Mouse (Mus musculus) layer of hippocampus, adult 11-12 months (tissue): ENCODE results near the gene Lrrc8a.

Experiments
- DNase-seq: peaks from one replicate; pipeline ENCODE4 v3.0.0; 2022; ENCODE audit warnings: low spot score

The Lrrc8a gene

DNA sequence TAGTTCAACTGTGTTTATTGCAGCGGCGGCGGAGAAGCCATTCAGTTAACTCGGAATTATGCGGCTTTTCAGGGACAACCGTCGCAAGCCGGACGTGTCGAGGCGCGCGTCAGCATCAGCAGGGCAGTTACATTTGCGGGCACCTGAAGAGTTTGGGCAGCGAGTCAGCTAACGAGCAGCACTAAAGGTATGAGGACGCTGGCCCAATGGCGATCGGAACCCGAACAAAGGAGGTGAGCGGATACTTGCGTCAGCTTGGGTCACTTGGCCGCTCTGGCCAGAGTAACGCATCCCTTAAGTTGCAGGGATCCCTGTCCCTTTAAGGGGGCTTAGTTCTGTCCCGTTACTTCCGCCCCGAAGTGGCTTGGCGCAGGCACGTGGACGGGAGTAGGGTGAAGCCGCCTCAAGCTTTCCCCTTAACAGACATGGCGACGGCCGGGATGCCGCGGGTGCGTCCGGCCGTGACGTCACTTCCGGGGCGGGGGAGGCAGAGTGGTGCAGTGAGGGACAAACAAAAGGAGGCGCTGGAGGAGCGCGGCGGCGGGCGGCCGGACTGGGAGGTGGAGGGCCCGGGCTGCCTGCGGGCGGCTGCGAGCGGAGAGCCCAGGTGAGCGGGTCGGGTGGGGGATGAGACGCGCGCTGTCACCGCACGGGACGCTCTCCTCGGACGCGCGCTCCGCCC lies at the start of gene Lrrc8a:
Lrrc8a (plus strand) TSS at position 517 of the 682 bp plus-strand sequence.
- peak; percentile 100 for DNase-seq

DNA sequence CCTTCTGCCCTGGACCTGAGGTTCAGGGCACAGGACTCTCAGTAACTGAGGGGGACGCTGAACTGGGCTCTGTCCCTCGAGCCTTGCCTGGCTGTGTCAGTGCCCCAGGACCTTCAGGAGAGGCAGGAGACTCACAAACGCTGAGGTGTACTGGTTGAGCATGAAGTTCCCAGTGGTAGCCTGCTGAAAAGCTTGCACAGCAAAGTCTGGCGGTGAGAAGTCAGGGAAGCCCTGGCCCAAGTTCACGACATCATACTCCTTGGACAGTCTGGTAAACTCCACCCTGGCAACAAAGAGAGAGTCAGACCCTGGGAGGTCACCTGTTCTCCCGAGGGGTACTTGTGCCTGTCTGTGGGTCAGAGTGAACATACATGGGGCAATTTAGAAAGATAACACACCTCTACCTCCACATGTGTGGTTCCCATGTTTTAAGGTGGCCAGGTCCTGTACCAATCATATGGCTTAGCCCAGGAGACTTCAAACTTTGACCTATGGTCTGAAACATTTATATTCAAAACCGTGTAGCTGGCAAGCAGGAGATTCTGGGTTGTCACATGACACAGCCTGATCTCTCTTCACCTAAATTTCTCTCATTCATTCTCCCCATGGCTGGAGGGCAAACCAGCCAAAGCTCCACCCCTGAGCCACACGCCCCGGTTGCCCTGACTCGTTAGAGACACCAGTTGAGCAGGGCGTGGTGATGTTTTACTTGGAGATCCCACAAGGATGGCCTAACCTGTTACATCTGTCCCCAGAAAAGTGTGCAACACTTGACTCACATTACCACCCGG lies 45.5 kb upstream of the Lrrc8a start:
- DNase-seq: no peak

DNA sequence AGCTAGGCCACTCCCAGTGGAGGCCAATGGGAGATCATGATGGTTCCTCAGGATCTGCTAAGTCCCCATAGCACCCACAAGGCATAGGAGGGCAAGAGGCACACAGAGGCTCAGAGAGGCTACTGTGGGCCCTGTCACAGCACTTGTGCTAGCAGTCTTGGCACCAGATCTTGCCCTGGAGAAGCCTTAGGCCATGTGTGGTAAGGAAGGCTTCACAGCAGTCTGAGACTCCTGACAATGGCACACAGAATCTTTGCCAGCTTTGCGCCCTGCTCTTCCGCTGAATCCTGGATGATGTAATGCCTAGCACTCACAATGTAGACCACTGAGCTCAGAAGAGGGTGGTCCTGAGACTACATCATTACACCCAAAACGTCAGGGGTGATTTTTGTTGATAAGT lies 42.9 kb upstream of the Lrrc8a start:
- DNase-seq: no peak

DNA sequence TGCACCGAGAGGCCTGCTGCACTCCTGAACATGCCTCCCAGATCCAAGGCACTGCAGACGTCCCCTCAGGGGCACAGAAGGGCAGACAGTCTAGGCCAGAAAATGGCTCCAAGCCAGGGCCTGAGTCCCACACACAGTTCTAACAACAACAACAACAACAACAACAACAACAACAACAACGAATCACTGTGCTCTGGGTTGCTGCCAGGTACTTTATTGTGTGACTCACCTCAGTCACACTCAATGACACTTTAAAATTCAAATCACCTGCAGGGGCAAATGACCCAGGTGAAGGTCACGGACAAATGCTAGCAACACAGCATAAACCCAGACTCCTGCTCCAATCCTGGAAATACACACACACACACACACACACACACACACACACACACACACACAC lies 39.5 kb upstream of the Lrrc8a start:
- DNase-seq: no peak

DNA sequence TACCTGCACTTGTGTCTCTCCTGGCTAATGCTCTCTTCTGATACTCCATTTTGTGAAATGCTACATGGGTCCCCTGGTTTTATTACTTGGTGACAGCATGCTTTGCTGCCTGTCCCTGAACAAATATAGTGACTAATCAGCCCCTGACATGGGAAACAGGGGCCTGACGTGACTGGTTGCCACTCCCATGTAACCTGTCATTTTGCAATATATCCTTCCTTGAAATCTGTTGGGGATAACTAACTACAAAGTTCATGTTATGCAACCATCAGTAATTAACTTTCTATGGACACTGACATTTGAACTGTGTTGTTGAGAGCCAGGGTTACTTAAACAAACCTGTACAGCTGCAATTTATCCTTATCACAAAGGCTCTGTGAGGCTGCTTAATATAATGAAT lies 37.5 kb upstream of the Lrrc8a start:
- no peak for DNase-seq

DNA sequence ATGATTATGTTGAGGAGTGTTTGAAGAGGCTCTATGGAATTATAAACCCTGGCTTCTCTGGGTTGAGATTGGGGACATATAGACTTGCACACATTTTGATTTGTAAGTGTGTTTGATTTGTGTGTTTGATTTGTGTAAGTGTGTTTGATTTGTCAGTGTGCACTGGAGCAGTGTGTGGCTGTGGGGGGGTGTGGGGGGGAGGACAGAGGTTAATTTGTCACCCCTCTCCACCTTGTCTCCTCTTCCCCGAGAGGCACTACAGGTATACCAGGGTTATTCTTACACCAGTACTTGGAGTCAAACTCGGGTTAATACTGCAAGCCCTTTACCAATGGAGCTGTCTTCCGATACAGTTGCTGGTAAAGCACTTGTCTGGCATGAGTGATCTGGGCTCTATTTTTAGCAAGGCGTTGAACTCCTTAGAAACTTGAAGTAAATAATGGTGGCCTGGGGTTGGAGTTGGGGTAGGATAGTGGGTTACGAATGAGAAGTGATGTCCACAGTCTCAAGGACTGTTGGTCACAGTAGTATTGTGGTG lies 37.1 kb upstream of the Lrrc8a start:
- no peak for DNase-seq

DNA sequence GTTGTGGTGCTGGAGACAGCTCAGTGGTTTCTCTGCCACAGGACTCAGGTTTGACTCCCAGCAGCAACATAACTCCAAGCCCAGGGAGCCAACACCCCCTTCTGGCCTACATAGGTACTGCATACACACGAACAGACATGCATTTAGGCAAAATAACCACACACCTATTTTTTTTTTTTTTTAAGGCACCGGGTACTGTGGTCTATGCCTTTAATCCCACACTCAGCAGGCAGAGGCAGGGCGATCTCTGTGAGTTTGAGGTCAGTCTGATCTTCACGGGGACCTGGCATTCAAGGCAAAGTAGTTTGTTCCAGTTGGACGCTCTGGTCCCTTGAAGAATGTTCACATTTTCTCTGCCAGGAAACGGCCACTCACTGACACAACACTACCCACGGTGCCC lies 34.1 kb upstream of the Lrrc8a start:
- DNase-seq: no peak

DNA sequence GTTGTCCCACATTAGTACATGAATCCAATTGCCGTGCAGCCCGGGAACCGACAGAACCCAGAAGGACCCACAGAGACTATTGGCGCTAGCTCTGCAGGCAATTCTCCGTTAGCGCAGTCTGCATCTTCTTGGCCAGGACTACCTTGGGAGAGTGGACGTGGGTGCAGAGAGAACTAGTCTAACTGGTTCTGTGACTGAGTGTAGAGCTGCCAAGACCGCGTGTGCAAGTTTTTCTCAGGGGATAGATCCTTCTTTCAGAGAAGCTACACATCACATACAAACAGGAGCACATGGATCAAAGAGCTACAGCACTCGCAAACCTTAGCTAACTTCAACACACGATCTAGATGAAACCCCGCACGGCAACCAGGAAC lies 32.3 kb upstream of the Lrrc8a start:
- peak; percentile 33 for DNase-seq

DNA sequence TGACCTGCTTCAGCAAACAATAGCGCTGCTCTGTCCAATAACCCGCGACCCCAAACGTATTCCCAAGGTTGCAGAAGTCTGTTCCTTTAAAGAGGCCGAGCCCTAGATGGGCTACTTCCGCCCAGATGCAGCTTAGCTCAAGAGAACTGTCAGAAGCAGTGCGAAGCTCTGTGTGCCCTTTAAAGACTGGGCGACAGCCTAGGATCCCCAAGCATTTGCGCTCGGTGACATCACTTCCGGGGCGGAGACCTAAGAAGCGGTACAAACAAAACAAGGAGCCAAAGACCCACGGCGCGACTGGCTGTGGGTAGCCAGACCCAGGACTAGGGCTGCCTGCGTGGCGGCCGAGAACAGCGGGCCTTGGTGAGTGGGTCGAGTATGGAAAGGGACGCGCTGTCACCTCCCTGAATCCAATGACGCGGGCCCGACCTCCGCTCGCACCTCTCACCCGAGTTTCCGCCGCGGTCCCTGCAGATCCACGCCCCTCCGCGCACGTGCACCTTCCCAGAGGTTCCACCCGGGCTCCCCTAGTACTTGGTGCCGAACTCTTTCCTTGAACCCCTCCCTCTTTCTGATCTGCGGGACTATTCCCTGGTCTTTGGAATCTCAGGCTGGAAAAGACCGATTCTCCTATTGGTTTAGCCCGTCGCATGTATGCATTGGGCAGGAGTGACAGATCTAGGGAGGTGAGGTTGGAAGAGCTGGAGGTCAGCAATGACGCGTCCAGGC lies 31.7 kb upstream of the Lrrc8a start, which contains the start of gene Kyat1:
Kyat1 (minus strand) TSS at position 219 of the 729 bp plus-strand sequence.
- DNase-seq: peak; percentile 94

DNA sequence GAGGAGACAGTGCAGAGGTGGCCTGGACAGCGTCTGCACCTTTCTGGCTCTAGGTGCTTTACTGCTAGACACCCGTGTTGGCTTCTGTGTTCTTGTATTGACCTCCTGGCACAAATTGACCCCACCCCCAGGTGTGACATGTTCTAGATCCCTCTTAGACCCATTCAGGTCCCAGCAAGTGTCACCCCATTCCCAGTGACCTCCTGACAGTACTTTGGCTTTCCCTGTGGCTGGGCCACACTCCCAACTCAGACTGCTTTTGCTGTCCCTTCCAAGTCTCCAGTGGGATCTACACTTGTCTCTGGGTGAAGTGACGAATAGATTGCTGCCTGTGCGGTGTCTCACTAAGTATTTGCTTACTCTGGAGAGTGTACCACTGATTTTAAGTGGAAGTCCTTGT lies 30.1 kb upstream of the Lrrc8a start:
- DNase-seq: no peak

DNA sequence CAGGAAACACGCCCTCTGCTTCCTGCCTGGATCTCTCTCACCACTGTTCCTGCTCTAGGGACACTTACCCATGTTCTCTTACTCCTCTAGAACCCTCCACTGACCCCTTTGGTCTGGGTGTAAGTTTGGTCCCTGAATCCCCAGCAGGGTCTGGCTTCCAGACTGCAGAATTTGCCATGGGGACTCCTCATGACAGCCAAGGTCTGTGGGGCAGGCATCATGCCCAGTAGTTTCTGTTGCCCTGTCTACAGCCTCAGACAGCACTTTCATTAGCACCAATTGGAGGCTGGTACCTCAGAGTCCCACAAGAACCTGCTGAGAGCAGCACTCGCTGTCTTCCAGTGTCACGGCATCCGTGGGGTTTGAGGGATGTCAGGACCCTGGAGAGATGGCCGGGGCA lies 29.6 kb upstream of the Lrrc8a start:
- DNase-seq: no peak

DNA sequence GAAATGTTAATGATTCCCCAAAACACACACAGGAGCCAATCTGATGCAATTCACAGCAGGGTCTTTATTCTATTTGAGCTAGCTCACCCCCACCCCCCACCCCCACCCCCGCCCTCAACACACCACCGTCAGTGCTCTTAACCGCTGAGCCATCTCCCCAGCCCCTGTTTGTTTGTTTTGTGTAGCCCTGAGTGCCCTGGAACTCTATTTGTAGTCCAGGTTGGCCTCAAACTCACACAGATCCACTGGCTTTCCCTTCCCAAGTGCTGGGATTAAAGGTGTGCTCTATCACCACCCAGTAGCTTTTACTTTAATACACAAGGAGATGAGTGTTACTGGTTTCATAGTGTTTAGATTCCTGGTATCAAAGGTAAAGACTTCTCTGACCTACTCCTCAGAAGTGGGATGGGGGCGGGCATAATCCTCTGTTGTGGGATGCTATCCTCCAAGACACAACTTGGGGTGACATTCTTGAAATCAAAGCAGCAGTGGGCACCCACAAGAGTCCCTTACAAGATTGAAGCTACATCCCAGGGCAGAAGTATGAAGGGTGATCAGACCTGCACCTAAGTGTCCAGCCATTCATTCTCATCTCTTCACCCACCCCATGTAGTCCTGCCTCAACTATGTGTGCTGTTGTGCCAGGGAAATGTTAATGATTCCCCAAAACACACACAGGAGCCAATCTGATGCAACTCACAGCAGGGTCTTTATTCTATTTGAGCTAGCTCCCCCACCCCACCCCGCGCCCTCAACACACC lies 25.9 kb upstream of the Lrrc8a start:
- DNase-seq: no peak

DNA sequence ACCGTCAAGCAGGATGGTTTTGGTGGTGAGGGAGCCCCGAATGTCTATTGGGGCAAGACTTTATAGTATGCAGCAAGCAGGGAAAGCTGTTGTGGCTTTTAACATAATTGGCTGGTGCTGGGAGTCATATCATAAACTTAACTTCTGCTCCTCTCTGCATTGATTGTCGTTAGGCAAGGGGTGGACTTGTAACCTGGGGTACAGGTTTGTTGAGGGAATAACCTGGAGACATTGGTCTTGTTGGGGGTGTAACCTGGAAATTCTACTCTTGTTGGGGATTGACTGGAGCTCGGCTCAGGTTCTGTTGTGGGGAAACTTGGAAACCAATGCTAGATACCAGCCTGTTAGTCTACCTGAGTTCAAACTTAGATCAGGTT lies 25.4 kb upstream of the Lrrc8a start:
- DNase-seq: no peak

DNA sequence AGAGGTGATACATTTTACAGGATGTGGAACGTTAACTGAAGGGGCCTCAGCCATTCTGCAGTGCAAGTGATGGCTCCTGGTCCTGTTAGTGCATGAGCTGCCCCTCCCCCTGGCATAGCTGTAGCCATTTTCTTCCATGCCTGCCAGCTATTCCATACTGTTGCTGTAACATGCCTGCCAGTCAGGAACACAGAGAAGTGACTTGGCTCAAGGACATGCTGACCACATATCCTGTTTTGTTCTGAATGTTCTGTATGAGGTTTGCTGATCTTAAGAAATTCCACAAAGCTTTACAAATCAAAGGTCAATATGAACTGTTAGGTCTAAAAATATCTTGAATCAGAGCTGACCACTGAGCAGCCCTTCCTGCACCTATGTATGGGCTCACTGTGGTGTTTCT lies 24.6 kb upstream of the Lrrc8a start:
- no peak for DNase-seq

DNA sequence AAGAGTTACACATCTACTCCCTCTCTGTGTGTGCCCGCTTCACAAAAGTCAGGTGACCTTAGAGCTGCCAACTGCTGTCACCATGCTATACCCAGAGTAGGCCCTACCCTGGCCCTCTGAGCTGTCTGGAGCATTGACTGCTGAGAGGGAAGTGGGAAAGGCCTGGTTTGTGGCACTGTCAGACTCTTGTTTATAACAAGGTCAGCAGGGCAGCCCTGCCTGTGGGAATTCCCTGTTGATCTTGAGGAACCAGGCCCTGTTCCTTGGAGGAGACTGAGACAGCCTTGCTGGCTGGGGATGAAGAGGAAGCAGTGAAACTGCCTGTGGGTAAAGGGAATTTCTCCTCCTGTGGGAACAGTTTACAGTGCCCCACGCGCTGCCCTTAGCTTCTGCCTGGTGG lies 22.8 kb upstream of the Lrrc8a start:
- DNase-seq: no peak

DNA sequence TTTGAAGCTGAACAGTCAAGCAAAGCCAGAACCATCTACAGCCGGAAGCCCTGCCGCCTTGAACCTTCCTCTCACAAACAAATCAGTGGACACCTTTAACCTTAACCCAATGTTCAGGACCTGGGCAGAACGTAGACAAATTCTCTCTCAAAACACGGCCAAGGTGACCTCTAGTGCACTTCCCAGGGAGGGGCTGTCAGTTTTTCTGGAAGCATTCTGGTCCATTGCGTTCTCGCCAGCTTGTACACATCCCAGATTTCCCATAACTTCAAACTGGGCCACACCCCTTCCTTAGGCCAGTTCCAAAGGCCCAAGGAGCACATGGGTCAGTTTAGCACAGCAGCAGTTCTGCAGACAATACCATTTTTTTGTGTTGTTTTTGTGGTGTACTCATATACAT lies 22.0 kb upstream of the Lrrc8a start:
- DNase-seq: no peak

DNA sequence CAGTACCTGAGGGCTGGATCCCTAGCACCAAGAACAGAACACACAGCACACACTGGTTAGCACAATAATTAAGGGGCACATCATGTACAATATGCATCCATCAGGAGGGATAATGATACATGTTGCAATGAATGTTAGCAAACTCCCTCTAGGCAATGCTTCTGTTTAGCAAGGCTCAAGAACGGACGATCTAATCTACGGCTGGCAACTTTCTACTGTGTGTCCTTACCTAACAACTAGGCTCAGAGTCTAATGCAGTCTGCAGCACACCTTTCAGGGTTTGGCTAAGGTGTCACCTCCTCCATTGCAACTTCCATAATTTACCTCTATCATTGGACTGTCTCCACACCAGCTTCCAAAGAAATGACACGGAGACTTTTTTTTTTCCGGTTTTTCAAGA lies 21.2 kb upstream of the Lrrc8a start:
- DNase-seq: no peak

DNA sequence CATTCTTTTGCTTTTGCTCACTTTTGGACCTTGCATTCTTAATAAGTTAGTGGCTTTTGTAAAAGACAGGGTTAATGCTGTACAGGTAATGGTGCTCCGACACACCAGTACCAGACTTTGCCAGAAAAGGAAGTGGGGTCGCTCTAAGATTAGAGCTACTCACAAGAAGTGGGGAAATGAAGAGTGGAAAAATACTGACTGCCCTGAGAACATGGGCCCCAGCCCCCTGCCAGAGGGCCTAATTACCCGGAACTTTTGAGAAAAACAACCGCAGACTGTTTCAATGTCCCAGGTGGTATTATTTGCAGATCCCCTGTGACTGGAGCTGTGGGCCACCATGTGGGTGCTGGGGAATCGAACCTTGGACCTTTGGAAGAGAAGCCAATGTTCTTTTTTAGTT lies 1.9 kb upstream of the Lrrc8a start:
- DNase-seq: no peak

DNA sequence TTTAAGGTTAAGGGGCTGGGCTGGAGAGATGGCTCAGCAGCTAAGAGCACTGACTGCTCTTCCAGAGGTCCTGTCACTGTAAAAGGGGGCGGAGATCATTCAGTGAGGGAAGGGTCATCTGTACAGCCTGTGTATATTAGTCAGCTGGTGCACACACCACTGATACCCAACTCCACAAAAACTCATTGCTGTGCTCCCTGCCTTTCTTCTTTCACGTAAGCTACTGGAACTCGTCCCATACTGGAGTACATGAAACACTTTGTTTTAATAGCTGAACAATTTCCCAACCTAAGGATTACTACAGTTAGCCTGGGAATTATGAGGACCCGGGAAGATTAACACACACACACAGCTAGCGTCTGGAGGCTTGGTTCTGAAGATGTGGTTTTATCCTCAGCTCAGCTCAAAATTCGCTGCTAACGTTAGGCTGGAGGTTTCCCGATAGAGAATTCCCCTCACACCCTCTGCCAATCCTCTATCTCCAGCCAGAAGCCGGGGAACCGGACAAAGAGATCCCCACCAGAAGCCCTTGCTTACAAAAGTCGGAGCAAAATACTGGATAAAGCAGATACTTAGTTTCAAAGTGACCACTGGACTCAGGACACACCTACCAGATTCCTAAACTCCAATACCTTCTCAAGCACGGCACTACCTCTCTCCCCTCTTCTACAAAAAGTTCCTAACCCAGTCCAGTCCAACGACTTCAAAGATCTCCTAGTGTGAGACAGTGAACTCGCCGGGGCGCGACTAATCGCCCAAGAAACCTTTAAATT lies 903 bp upstream of the Lrrc8a start:
- DNase-seq: no peak

DNA sequence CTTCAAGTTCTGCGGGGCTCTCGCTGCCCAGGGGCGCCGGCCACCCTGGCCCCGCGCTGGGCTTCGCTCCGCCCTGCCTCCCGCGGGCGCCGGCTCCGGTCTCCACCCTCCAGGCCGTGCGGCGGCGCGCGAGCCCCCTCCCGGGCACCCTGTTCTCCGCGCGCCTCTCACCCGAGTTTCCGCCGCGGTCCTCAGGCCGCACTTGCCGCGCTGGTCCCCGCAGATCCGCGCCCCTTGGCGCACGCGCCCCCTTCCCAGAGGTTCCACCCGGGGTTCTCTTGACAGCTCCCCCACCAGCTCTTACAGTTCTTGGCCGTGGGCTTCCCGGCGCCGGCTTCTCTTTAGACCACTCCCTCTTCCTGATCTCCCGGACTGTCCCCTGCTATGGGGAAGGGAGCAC lies 366 bp downstream of the Lrrc8a start:
- DNase-seq: peak; percentile 65

DNA sequence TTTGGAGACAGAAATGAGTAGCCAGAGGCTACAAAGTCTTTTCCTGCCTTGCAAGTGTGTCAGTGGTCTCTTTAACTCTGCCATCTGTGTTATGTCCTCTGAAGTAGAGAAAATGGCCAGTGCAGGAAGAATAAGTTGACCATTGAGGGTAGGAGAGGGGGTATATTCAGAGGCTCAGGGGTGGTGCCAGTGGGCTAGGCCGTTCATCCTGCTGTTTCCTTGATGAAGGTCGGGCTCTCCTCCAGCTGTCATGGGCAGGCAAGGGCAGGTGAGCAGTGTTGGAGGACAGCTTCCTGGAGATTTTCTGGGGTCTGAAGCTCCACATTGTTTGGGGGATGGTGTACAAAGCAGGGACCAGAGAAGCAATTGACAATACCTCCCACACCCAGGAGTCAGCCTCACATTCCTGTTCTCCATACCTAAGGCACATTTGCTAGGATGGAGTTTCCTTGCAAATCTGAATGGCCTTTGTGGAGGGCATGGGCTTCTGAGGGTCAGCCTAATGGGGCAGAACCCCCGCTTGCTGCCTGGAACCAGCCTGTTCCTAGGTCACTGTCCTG lies 1.5 kb downstream of the Lrrc8a start:
- no peak for DNase-seq
